Mouse (Mus musculus) activated CD4-positive, CD25-positive, alpha-beta regulatory T cell, adult 4 months (primary cell): Measurements from ENCODE around the gene Plpp1. TPM values are rescaled to one million over a fixed set of nuclear protein-coding genes. Genes with fewer than 3 reads are reported as not detected.

ENCODE experiments used
- ATAC-seq: one replicate; pipeline ENCODE4 v1.8.0; 2017
- polyA plus RNA-seq, 2 experiments: library from polyadenylated mRNA; unstranded; fragments of 100-300 nt; shearing (Covaris generic); gene quantifications; one replicate each; pipeline ENCODE4 v1.2.1; 2017

Gene Plpp1
- polyA plus RNA-seq, 2 experiments from 2014 or later = 1.6 to 1.8 TPM

DNA sequence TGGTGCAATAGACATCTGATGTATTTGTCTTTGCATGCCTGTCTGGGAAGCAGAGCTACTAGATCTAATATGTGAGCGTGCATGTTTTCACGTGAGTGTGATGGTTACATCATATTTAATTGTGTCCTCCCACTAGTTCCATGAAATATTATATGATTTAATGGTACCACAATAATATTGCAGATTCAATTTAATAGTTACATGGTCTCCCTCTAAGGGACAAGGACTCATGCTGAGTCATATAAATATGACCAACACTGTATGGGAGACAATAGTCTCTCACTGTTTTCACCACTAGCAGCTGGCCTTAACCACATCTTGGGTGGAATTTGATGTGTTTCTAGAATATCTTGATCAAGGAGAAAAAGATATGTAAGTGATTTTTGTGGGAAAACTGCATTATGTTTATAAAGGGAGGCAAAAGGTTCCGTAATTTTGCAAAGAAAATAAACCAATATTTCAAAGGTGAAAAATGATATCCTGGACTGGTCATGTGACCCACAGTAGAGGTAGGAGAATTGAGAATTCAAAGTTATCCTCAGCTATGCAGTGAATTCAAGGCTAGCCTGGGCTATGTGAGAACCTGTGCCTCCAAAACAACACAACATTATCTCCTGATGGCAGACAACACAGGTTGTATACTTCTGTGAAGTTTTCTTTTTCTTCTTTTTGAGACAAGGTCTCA lies 26.5 kb upstream of the Plpp1 start:
- ATAC-seq = no peak

DNA sequence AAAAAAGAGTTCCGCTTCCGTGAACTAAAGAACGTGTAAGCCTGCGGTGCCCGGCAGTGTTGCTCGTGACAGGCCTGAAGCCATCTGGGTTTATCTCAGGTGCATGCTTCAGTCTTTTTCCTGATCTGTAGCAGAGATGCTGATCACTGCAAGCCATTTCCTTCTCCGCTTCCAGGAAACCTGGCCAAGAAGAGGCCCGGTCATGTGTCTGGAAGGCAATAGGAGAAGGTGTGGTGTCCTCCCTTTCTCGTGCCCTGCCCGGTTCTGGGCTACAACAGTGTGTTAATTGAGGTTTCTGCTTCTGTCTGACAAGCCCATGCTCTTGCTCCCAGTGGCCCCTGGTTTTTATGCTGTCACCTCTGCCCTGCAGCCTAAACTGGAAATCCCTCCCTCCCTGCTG lies 24.7 kb upstream of the Plpp1 start:
- ATAC-seq = no peak

DNA sequence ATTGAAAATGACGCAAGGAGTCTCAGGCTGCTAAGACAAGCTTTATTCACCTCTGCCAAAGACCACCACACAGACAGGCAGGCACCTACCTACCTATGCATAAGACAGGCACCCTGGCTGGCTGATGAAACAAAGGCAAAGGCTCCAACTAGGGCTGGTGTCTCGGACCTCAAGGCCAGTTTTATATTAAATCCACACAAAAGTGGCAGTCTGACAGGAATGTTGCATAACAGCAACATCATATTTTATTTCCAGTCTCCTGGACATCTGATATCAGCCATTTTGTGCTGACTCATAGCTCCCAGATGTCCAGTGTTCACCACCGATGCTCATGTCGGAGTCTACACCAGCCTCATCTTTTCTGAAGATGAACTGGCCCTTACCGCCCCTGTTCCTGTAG lies 22.2 kb upstream of the Plpp1 start:
- no peak for ATAC-seq

DNA sequence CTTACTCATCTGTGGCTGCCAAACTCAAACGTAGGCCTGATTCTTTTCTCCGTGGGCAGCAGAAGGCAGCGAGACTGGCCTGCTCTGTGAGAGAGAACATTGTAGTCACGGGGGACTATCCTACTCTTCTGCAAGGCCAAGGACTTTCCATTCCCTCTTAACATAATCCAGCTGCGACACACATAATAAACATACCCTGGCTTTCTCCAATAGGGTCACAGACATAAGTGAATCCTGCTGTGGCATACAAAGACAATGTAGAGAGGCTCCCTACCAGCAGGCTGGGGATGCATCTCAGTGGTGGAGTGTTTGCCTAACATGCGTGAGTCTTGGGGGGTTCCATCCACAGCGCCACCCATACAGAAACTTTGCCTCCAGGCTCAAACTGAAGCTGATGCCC lies 15.3 kb upstream of the Plpp1 start:
- no peak for ATAC-seq

DNA sequence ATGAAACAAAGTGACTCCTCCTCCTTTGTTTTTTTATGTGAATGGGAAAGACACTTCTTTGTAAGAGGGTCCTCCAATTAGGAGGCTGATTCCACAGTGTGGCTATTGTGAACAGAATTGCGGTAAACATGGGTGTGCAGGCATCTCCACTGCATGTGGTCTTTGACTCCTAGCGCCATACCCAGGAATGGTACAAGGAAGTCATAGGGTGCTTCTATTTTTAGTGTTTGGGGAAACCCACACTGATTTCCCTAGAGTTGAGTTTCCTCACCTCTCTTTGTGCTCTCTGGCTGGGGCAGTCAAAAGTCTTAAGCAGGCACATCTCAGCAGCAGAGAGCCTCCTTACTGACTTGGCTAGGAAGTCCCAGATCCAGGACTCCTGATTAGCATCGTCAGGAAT lies 14.4 kb upstream of the Plpp1 start:
- ATAC-seq = no peak

DNA sequence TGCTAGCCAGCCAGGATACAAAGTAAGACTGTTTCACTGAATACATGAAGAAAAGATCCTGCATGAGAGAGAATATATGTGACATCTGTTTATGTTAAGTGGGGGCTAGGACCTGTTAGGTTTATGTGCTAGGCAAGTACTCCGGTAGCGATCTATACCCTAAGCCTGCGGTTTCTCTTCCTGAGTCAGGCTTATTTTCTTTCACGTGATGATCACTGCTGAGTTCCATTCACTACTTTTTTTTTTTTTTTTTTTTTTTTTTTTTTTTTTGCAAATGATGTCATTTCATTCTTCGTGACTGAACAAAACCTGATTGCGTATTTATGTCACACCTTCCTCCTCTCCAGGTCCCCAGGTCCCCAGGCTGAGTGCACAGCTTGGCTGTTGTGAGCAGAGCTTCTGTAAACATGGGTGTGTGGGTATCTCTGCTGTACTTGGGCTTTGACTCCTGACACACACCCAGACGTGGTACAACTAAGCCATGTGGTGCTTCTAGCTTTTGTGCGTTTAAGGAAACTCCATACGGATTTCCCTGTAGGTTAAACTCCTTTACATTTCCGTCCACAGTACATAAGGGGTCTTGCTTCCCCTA lies 13.6 kb upstream of the Plpp1 start:
- no peak for ATAC-seq

DNA sequence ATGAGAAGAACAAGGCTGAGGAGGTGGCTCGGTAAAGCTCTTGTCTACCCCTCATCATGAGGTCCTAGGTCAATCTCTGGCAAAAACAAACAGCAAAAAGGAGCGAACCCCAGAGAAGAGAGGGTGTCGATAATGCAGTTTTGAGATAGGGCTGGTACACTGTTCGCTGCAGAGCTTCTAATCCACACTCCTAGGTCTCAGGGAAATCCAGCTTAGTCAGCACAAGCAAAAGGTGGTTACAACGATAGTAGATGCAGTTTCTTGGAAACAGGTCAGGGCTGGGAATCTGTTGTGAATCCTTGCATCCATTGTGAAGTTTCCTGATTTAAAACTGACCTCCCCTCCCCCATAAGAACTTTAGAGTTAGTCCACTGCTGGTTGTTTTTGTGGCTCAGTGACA lies 9.8 kb upstream of the Plpp1 start:
- no peak for ATAC-seq

DNA sequence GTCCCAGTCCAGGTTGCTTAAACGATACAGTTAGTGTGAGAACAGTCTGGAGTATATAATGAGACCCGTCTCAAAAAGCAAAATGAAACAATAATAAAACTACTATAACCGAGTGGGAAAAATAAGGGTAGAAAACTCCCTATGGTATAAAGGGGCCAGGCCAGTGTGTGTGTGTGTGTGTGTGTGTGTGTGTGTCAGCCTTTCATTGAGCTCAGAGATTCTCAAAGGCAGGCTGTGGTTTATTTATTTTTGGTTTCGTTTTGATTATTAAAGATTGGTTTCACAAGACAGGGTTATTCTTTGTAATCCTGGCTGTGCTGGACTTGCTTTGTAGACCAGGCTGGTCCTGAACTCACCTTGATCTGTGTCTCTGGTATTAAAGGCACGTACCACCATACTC lies 8.7 kb upstream of the Plpp1 start:
- peak; percentile 85 for ATAC-seq

DNA sequence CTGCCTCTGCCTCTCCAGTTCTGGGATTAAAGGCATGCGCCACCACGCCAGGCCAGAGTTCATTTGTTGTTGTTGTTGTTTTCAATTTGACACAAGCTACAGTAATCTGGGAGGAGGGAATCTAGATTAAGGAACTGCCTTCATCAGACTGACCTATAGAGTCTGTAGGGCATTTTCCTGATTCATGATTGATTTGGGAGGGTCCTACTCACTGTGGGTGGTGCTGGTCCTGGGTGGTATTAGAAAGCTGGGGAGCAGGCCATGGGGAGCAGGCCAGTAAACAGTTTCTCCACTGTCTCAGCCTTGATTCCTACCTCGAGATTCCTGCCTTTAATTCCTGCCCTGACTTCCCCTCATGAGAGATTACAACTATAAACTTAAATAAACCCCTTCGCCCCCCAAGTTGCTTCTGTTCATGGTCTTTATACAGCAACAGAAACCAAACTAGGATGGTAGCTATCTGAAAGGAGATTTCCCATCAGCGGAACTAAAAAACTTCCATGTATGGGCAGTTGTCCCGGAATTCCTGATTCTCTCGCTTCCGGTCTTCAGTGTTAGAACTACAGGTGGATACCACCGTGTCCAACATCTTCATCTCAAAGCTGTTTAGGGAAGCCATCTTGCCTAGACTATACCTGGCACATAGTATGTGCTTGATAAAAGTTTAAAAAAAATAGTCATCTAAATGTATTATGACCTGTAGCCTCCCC lies 2.2 kb upstream of the Plpp1 start:
- ATAC-seq = no peak

DNA sequence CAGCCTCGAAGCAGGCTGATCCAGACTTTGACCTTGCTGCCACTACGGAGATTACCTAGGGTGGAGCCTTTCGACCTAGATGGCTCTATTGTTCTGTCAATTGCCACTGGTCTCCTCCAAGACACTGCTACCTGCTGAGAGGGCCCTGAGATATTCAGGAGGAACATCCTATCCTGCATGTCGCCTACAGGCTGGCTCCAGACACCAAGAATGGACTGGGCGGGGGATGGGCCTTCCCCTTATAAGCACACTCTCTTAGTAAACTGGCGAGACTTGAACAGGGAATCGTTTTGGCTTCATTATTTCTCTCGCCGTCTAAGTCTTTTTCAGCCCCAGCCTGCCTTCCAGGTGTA lies 1.7 kb upstream of the Plpp1 start:
- no peak for ATAC-seq

DNA sequence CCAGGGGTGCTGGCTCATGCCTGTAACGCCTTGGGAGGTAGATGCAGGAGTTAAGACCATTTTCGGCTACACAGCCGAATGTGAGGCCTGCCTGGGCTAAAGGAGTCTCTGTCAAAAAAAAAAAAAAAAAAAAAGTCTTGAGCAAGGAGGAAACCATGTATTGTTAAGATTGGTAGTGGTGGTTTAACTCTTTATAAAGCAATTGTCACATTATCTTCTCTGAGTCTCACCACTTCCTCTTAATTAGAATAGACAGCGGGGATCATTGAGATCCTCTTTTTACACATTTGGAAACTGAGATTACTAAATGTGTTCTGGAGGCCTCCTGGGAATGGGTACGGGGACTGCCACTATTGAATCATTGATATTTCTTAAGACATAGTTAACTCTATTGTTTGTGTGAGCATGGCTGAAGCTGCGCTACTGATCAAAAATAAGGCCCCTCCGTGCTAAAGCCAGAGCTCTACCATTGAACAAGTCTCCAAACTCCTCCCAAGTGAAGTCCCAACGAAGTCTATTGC lies 811 bp upstream of the Plpp1 start:
- ATAC-seq = peak; percentile 63

DNA sequence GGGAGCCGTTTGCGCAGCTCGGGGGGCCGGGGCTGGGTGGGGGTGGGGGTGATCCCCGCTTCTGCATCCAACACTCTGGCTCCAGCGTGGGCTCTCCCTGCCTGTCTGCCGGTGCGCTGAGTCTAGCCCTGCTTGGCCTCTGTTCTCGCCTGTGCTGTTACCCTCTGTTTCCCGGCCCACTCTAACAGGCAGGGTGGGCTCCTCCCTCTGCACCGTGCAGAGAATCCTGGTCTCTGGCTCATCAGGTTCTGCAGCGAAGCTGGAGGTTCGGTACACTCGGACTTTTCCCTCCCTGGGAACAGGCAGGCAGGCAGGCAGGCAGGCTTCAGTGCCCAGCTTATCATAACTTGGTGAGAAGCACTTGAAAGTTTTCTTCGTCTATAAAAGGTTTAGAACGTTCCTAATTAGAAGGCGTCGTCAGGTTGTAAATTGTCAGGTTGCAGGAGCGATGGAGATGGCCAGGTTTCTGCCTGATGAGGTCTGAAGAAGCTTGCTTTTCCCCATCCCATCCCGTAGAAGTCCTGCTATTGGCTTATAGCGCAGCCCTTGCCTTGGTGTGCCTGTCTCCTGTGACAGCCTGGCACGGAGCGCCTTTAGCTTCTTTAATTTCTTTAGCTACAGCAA lies 901 bp downstream of the Plpp1 start:
- no peak for ATAC-seq

DNA sequence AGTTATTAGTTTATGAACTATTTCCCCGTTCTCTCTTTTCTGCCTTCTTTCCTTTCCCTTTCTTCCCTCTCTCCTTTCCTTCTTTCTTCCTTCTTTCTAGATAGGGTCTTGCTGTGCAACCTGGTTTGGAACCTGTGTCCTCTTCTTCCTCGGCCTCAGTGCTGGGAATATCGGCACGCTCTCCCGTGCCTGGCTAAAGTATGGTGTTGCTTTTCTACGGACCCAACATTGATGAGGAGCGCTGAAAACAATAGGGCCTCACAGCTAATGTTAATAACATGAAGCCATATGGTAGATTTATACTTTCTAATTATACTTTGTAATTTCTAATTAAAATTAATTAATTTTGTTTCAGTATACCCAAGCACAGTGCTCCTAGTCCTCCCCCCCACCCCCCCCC lies 2.5 kb downstream of the Plpp1 start:
- no peak for ATAC-seq

DNA sequence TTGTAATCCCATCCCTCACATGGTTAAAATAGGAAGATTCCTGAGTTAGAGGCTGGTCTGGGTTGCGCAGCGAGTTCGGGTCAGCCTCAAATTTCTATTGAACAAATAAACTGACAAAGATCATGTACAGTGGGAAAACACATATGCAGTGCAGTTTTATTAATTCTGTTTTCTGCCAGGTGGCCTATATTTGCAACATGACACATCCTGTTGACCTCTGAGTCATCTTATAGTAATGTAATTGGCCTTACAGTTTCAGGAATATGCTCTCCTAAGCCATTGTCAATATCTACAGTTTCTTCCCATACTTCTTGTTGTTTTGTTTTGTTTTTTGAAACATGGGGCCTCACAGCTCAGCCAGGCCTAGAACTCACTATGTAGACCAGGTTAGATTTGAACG lies 3.1 kb downstream of the Plpp1 start:
- no peak for ATAC-seq

DNA sequence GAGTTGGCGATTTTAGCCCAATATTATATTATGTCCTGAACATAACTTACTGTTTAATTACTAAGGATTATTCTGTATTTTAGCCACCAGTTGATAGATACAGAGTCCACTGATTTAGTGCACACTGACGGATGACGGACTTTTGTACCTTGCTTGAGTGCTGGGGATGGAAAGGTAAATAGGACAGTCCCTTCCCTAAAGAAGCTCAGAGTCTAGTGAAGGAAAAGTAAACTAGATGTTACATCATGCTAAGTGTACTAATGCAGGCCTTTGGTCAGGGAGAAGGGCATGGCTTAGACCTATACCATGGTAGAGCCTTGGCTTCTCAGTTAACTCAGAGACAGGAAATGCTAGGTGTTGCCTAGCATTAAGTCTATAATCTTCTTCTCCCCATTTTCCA lies 4.9 kb downstream of the Plpp1 start:
- ATAC-seq = no peak

DNA sequence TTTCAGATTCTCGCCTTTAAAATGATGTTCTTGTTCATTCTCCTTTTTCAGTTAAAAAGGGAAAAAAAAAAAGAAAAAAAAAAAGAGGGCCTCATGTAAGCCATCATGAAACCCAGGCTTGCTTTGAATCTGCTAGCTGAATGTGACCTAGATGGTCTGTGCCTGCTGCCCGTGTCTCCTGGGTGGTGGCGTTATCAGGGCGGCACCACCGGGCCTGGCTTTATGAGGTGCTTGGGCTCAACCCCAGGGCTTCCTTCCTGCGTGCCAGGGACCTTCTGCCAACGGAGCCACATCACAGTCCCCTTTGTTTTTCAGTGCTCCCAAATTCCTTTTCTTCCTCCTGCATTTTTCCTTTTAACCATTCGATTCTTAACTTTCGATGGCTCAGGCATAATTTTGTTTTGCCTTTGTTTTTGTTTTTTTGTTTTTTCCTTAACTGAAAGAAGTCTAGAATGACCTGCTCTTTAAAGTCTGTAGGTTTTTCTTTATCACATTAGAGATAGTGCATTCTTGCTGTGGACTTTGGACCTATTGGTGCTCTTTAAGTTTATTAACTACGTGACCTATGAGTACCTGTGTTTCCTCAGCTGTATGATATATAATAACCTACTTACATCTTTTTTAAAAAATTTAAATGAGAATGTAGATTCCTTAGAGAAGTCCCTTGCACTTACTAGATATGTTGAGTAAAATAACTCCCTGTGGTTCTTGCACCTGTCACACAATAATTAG lies 7.5 kb downstream of the Plpp1 start:
- no peak for ATAC-seq

DNA sequence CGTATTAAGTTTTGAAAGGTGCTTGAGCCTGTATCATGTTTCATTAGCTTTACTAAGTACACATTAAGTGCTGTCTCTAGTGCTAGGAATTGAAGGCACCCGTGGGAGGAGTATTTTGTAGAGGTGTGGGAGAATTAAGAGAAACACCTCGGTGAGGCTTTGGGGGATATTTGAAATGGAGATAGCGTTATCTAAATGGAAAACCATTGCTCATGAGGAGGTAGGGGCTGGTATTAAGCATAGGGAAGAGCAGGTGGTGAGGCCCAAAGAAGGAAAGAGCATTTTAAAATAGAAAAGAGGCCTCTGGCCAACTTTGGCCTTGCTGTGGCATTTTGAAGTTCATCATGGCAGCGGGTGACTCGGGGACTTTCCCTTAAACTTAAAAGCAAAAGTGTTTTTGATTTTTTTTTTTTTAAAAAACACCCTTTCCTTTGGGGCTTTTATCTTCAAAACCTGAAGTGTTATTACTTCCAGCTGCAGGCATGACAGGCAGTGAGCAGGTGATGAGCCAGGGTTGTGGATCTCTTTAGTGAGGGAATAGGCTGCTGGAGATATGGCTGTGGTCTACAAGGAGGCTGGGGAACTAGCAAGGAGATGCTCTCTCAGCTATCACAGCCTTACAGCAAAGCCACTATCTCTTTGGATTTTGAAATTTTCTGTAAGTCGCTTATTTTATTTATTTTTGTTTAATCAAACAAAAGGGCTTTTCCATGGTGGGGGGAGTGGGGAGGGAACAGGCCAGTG lies 9.1 kb downstream of the Plpp1 start:
- peak; percentile 79 for ATAC-seq

DNA sequence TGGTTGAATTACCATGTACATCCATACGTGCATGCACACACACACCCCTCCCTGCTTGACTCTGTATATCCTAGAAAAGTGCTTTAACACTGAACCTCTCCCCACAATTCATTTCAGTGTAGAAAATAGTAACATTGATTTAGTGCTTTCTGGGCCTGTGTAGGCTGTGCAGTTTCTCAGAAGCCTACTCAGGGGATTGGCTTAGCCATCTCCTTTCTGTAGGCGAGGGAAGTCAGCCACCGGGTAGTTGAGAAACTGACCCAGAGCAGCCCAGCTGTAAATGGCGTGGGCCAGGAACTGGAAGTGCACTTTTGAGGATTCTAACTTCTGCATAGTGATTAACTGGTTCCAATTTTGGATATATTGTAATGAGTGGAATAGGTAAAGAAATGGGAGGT lies 9.7 kb downstream of the Plpp1 start:
- no peak for ATAC-seq

DNA sequence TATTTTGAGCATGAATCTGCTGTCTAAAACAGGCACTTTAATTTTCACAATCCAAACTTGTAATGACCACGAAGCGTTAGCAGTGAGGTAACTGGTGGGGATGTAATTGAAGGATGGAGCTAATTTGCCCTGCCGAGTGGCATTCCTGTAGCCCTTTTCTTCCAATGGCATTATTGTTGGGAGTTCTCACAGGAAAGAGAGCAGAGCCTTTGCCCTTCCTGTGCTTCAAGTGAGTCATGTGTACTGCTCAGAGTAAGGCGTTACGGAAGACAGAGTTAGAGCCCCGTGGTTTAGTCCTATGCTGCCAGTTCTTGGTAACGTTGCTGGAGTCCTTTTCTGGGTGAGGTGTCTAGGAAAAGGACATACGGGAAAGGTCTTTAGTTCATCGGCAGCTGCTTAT lies 10.2 kb downstream of the Plpp1 start:
- peak; percentile 29 for ATAC-seq

DNA sequence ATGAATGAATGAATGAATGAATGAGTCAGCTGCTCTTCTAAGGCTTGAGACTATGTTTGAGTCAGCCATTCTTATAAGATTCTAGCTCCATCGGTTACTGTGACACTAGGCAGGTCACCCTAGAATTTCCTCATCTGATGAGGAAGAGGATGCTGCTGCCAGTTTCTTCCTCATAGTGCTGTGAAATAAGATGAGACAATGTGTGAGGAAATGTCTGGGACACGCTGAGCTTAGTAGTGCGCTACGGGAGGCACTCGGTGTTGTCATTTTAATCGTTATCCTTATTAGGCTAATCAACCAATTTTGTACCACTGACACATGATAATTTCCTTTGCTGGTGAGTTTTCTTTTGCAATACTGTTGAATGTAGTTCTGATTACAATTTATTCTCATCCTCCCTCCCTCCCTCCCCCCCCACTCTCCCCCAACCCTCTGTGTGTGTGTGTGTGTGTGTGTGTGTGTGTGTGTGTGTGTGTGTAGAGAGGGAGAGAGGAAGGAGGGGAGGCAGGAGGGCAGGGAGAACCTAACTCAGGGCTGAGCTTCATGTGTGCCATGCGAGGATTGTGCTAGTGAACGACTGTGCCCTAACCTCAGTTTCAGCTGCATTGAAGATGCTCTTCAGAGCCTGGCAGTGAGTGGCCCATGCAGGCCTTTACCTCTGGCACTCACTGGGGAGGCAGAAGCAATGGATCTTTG lies 11.3 kb downstream of the Plpp1 start:
- ATAC-seq = no peak

DNA sequence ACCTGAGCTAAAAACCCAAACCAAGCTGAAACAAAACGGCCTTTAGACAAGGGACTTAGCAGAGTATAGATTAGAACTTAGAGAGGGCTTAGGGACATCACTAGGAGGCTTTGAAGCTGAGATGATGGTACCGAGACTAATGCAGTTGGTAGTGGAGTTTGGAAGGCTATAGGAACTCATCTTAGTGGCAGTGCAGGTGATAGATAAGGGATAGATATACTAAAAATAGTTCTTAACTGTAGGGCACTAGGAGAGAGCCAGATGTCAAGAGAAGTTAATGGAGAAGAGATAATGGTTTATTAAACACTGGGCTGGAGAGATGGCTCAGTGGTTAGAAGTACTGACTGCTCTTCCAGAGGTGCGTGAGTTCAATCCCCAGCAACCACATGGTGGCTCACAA lies 15.4 kb downstream of the Plpp1 start:
- no peak for ATAC-seq

DNA sequence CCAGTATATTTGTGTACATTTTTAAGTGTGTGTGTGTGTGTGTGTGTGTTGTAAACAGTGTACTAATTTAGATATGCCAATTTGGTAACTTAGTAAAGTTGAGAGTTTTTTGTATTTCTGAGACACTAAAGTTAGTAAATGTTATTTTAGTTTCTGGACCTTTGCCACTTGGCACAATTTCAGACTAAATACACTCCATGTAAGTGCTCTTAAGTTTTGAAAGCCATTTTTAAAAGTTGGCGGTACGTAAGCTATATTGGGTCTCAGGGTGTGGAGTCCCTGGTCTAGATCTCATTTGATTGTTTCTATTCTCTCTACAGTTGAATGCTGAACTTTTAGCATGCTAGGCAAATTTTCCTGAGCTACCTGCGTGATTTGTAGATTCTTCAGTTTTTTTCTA lies 17.5 kb downstream of the Plpp1 start:
- ATAC-seq = no peak
